Mouse (Mus musculus) brain, embryonic 18.5 days (tissue): ENCODE measurements around the gene Elobl.
"Not testable (repeated sequence)": the region's sequence is repeated elsewhere in the genome, so short reads cannot be mapped to it uniquely, and the experiment has no call there.

Source experiments
- DNase-seq: peaks from one replicate; pipeline ENCODE4 v3.0.0-alpha.2; 2012; ENCODE audit warnings: low read depth, low spot score

Elobl gene

GRCm38 (mm10) chr11:88966881-88967361, at the start of gene Elobl:
Gene Elobl (minus strand): TSS chr11:88966931.
- DNase-seq: no peak

- no peak for DNase-seq
Observed at GRCm38 (mm10) chr11:89012241-89012640, 45.5 kb upstream of the Elobl start.

- DNase-seq: no peak
Observed at GRCm38 (mm10) chr11:89009496-89009895, 42.8 kb upstream of the Elobl start.

GRCm38 (mm10) chr11:89009066-89009465, 42.3 kb upstream of the Elobl start:
- DNase-seq: no peak

- DNase-seq: no peak
Observed at GRCm38 (mm10) chr11:89007582-89007981, 40.9 kb upstream of the Elobl start.

- DNase-seq: no peak
Observed at GRCm38 (mm10) chr11:89006404-89006803, 39.7 kb upstream of the Elobl start.

- DNase-seq: no peak
Observed at GRCm38 (mm10) chr11:89005473-89005872, 38.7 kb upstream of the Elobl start.

GRCm38 (mm10) chr11:89003726-89004125, 37.0 kb upstream of the Elobl start:
- DNase-seq: no peak

- no peak for DNase-seq
Observed at GRCm38 (mm10) chr11:89003078-89003477, 36.3 kb upstream of the Elobl start.

- no peak for DNase-seq
Observed at GRCm38 (mm10) chr11:89002621-89003020, 35.9 kb upstream of the Elobl start.

GRCm38 (mm10) chr11:89002068-89002467, 35.3 kb upstream of the Elobl start:
- DNase-seq: no peak

- DNase-seq: no peak
Observed at GRCm38 (mm10) chr11:89001569-89001968, 34.8 kb upstream of the Elobl start.

- no peak for DNase-seq
Observed at GRCm38 (mm10) chr11:89000527-89000819, 33.7 kb upstream of the Elobl start.

- DNase-seq: no peak
Observed at GRCm38 (mm10) chr11:88999723-89000526, 33.2 kb upstream of the Elobl start.

GRCm38 (mm10) chr11:88998974-88999722, 32.4 kb upstream of the Elobl start, which contains the start of gene Trim25:
Gene Trim25 (plus strand): TSS chr11:88999376.
- DNase-seq: peak; percentile 18

GRCm38 (mm10) chr11:88998406-88998805, 31.7 kb upstream of the Elobl start:
- no peak for DNase-seq

GRCm38 (mm10) chr11:88997343-88997742, 30.6 kb upstream of the Elobl start:
- not testable (repeated sequence) for DNase-seq

- no peak for DNase-seq
Observed at GRCm38 (mm10) chr11:88996427-88996826, 29.7 kb upstream of the Elobl start.

- DNase-seq: no peak
Observed at GRCm38 (mm10) chr11:88995616-88996015, 28.9 kb upstream of the Elobl start.

GRCm38 (mm10) chr11:88994492-88994891, 27.8 kb upstream of the Elobl start:
- no peak for DNase-seq

- no peak for DNase-seq
Observed at GRCm38 (mm10) chr11:88993625-88994024, 26.9 kb upstream of the Elobl start.

GRCm38 (mm10) chr11:88993186-88993585, 26.5 kb upstream of the Elobl start:
- DNase-seq: no peak

- no peak for DNase-seq
Observed at GRCm38 (mm10) chr11:88989530-88989929, 22.8 kb upstream of the Elobl start.
